In genomic region chrX:136742241-136742640, GRCm38 (mm10) we compare ENCODE assay signal across 8 mouse cellular contexts. TPM values are rescaled to one million over a fixed set of nuclear protein-coding genes. Genes with fewer than 3 reads are reported as not detected.
DNase-seq lines count a peak whose midpoint lies in the region; ATAC-seq and TF ChIP-seq lines count a peak whose summit lies in the region.

No protein-coding gene starts in this region.

- H3K27me3 ChIP-seq in cerebellum, adult 2 months (ENCODE audit: control insufficient read depth, insufficient read depth, low read length), result no peaks in the 10 kb centered on the region
- H3K27me3 ChIP-seq in E14TG2a.4 (ENCODE audit: insufficient read depth, low read length), result no peaks in the 10 kb centered on the region
- H3K27me3 ChIP-seq in heart, embryonic 13.5 days (replicated peaks), result no peaks in the 10 kb centered on the region
- no peaks in the 10 kb centered on the region for H3K27me3 ChIP-seq in limb, embryonic 14.5 days (ENCODE audit: control insufficient read depth, insufficient read depth, low read length)
- no peaks in the 10 kb centered on the region for H3K27me3 ChIP-seq in neural tube, embryonic 12.5 days (replicated peaks)

- TF ChIP-seq POLR2A in cerebellum, adult 2 months (IDR thresholded peaks at IDR 0.05; ENCODE audit: borderline replicate concordance, insufficient read depth, low read length), result no peak
- TF ChIP-seq POLR2A in limb, embryonic 14.5 days (IDR thresholded peaks at IDR 0.05; ENCODE audit: borderline replicate concordance, extremely low read depth, insufficient read depth, insufficient read length), result no peak

- H3K9ac ChIP-seq in heart, embryonic 13.5 days, result peak overlapping the region; percentile 83
- H3K9ac ChIP-seq in limb, embryonic 14.5 days (ENCODE audit: low read depth, low read length, severe bottlenecking), result peak overlapping the region; percentile 69
- peak overlapping the region; percentile 53 for H3K9ac ChIP-seq in neural tube, embryonic 12.5 days

- peak overlapping the region; percentile 61 for H3K27ac ChIP-seq in cerebellum, adult 2 months (ENCODE audit: insufficient read depth, low read length)
- H3K27ac ChIP-seq in heart, embryonic 13.5 days (replicated peaks), result peak overlapping the region; percentile 93
- peak overlapping the region; percentile 89 for H3K27ac ChIP-seq in limb, embryonic 14.5 days (replicated peaks; ENCODE audit: low read depth, low read length)
- peak overlapping the region; percentile 59; the same call in 1 of the 2 replicates for H3K27ac ChIP-seq in neural tube, embryonic 12.5 days

- WGBS in cerebellum, adult 2 months, result 7% methylated on average over 10 of the region's 10 CpGs
- WGBS in heart, embryonic 13.5 days, result 20% methylated on average over 10 of the region's 10 CpGs
- 33% methylated on average over 10 of the region's 10 CpGs for WGBS in limb, embryonic 14.5 days
- WGBS in neural tube, embryonic 12.5 days, result 23% methylated on average over 10 of the region's 10 CpGs

- H3K4me1 ChIP-seq in cerebellum, adult 2 months (ENCODE audit: control insufficient read depth, insufficient read depth, low read length), result no peaks in the 10 kb centered on the region
- H3K4me1 ChIP-seq in E14TG2a.4 (replicated peaks; ENCODE audit: low read depth, low read length), result peaks cover 21% of the 10 kb centered on the region; the same call in 1 of the 2 replicates
- peaks cover 8% of the 10 kb centered on the region for H3K4me1 ChIP-seq in heart, embryonic 13.5 days
- no peaks in the 10 kb centered on the region for H3K4me1 ChIP-seq in limb, embryonic 14.5 days (ENCODE audit: control insufficient read depth, insufficient read depth, low read length)
- H3K4me1 ChIP-seq in neural tube, embryonic 12.5 days, result peaks cover 3% of the 10 kb centered on the region; the same call in 1 of the 2 replicates

- no peak for DNase-seq in cerebellum, adult 2 months
- no peak for DNase-seq in cerebellum, postnatal 4 days (ENCODE audit: low spot score in 2 of 2)
- no peak for DNase-seq in limb, embryonic 14.5 days (ENCODE audit: low spot score)
- no peak for DNase-seq in layer of hippocampus, adult 11-12 months (ENCODE audit: low spot score)
- DNase-seq in urinary bladder, adult 2 months (ENCODE audit: low spot score), result no peak

- peak overlapping the region; percentile 99 for H3K4me3 ChIP-seq in cerebellum, adult 2 months (replicated peaks; ENCODE audit: insufficient read depth, low read depth, low read length)
- H3K4me3 ChIP-seq in E14TG2a.4 (replicated peaks; ENCODE audit: low read length), result peak overlapping the region; percentile 77
- H3K4me3 ChIP-seq in heart, embryonic 13.5 days, result peak overlapping the region; percentile 66
- peak overlapping the region; percentile 41 for H3K4me3 ChIP-seq in limb, embryonic 14.5 days (replicated peaks; ENCODE audit: low read length)
- H3K4me3 ChIP-seq in neural tube, embryonic 12.5 days, result peak overlapping the region; percentile 39

- ATAC-seq in heart, embryonic 13.5 days (ENCODE audit: extremely low read depth, insufficient number of reproducible peaks, low FRiP score, low TSS enrichment), result no peak
- no peak for ATAC-seq in limb, embryonic 14.5 days (ENCODE audit: low FRiP score, low read depth)
- no peak for ATAC-seq in neural tube, embryonic 12.5 days (ENCODE audit: low FRiP score, low read depth)

- H3K36me3 ChIP-seq in E14TG2a.4 (ENCODE audit: insufficient read depth, low read length), result peaks cover 34% of the 10 kb centered on the region
- H3K36me3 ChIP-seq in heart, embryonic 13.5 days, result peaks cover 11% of the 10 kb centered on the region
- peaks cover 4% of the 10 kb centered on the region for H3K36me3 ChIP-seq in limb, embryonic 14.5 days (ENCODE audit: control insufficient read depth, insufficient read depth, low read length)
- H3K36me3 ChIP-seq in neural tube, embryonic 12.5 days, result no peaks in the 10 kb centered on the region

- no peak for TF ChIP-seq CTCF in cerebellum, adult 2 months (IDR thresholded peaks at IDR 0.05; ENCODE audit: borderline replicate concordance, insufficient read depth, low read depth, low read length)
- no peak for TF ChIP-seq CTCF in E14TG2a.4 (conservative IDR thresholded peaks at IDR 0.05; ENCODE audit: low read length)

- H3K9me3 ChIP-seq in E14TG2a.4 (ENCODE audit: low read length), result no peaks in the 10 kb centered on the region
- H3K9me3 ChIP-seq in heart, embryonic 13.5 days, result no peaks in the 10 kb centered on the region
- no peaks in the 10 kb centered on the region for H3K9me3 ChIP-seq in limb, embryonic 14.5 days (ENCODE audit: control insufficient read depth, low read length)
- H3K9me3 ChIP-seq in neural tube, embryonic 12.5 days, result no peaks in the 10 kb centered on the region

- H3K4me2 ChIP-seq in heart, embryonic 13.5 days, result peak overlapping the region; percentile 67
- peak overlapping the region; percentile 53 for H3K4me2 ChIP-seq in limb, embryonic 14.5 days (replicated peaks; ENCODE audit: low read depth, low read length, severe bottlenecking)
- H3K4me2 ChIP-seq in neural tube, embryonic 12.5 days (replicated peaks), result peak overlapping the region; percentile 57

RNA-seq across cellular contexts. Expression of gene Morf4l2, which starts 1.2 kb away (rescaled TPM):
- 223 and 236 TPM in 2 replicates for polyA plus RNA-seq in cerebellum, adult 2 months (2012; rRNA removed)
- 334 and 360 TPM in 2 replicates for polyA plus RNA-seq in heart, embryonic 13.5 days (2015; fragmentation: Nextera tagmentation; extraction: Ambion mirVana)
- 397 and 488 TPM in 2 replicates for polyA plus RNA-seq in limb, embryonic 14.5 days (2012; rRNA removed)
- polyA plus RNA-seq in limb, embryonic 14.5 days (2014; fragmentation: Nextera tagmentation; extraction: Ambion mirVana), result 656 and 663 TPM in 2 replicates
- 531 and 541 TPM in 2 replicates for polyA plus RNA-seq in neural tube, embryonic 12.5 days (2016; fragmentation: Nextera tagmentation; extraction: Ambion mirVana)
- 171 and 201 TPM in 2 replicates for polyA plus RNA-seq in urinary bladder, adult 2 months (2012; rRNA removed)

RNA-seq across cellular contexts. Expression of gene Tceal1, which starts 34.5 kb away (rescaled TPM):
- 17.5 and 18.7 TPM in 2 replicates for polyA plus RNA-seq in cerebellum, adult 2 months (2012; rRNA removed)
- 9.6 and 10.0 TPM in 2 replicates for polyA plus RNA-seq in heart, embryonic 13.5 days (2015; fragmentation: Nextera tagmentation; extraction: Ambion mirVana)
- polyA plus RNA-seq in limb, embryonic 14.5 days (2012; rRNA removed), result 6.5 and 8.6 TPM in 2 replicates
- polyA plus RNA-seq in limb, embryonic 14.5 days (2014; fragmentation: Nextera tagmentation; extraction: Ambion mirVana), result 14.7 and 15.6 TPM in 2 replicates
- 12.0 and 12.2 TPM in 2 replicates for polyA plus RNA-seq in neural tube, embryonic 12.5 days (2016; fragmentation: Nextera tagmentation; extraction: Ambion mirVana)
- 6.3 and 7.3 TPM in 2 replicates for polyA plus RNA-seq in urinary bladder, adult 2 months (2012; rRNA removed)

RNA-seq across cellular contexts. Expression of gene Glra4, which starts 37.7 kb away (rescaled TPM):
- polyA plus RNA-seq in cerebellum, adult 2 months (2012; rRNA removed), result 0.57 and 1.1 TPM in 2 replicates
- 0.10 and 0.12 TPM in 2 replicates for polyA plus RNA-seq in heart, embryonic 13.5 days (2015; fragmentation: Nextera tagmentation; extraction: Ambion mirVana)
- not detected in 2 replicates for polyA plus RNA-seq in limb, embryonic 14.5 days (2012; rRNA removed)
- polyA plus RNA-seq in limb, embryonic 14.5 days (2014; fragmentation: Nextera tagmentation; extraction: Ambion mirVana), result 0.19 TPM in 1 of 2 replicates, not detected in the other
- polyA plus RNA-seq in neural tube, embryonic 12.5 days (2016; fragmentation: Nextera tagmentation; extraction: Ambion mirVana), result 0.13 and 0.22 TPM in 2 replicates
- not detected in 2 replicates for polyA plus RNA-seq in urinary bladder, adult 2 months (2012; rRNA removed)

Comparison
In these comparisons a context has a peak if more than half of its experiments do, and no peak if none do; other contexts are left out.
1. H3K4me3 ChIP-seq: peak in every context shown above with its lines; median percentile 99 in cerebellum, adult 2 months; 77 in E14TG2a.4; 66 in heart, embryonic 13.5 days; 41 in limb, embryonic 14.5 days; 39 in neural tube, embryonic 12.5 days.